Mouse (Mus musculus): Measurements from ENCODE around the gene Rhox4b. TPM values are rescaled to one million over a fixed set of nuclear protein-coding genes. Genes with fewer than 3 reads are reported as not detected.
"Not testable (repeated sequence)": the region's sequence is repeated elsewhere in the genome, so short reads cannot be mapped to it uniquely, and the experiment has no call there.

Gene Rhox4b
- not detected in 2 replicates for total RNA-seq (2014; rRNA removed; ENCODE audit: low replicate concordance)
- polyA plus RNA-seq (2015; fragmentation: Nextera tagmentation; extraction: Ambion mirVana): not detected in 2 replicates

DNA sequence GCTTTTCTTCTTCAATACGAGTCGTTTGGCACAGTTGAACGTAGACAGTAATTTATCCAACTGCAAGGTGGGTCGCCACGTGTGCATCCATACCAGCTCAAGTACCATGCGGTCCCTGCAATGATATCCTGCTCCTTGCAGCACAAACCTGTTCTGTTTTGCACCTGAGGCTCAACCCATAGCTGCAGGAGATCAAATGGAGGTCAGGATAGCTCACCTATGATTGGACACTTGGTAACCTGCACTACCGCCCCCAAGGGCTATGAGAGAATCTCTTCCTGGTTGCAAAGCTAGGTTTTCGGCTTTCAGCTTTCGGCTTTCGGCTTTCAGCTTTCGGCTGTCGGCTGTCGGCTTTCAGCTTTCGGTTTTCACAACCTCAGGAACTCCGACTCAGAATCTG lies at the start of gene Rhox4b:
TSS of gene Rhox4b (plus strand) at position 301 of the 400 bp plus-strand sequence.
- not testable (repeated sequence) for H3K9ac ChIP-seq (replicated peaks; ENCODE audit: low read depth, low read length); H3K4me1 ChIP-seq (ENCODE audit: control insufficient read depth, insufficient read depth); H3K9me3 ChIP-seq (replicated peaks; ENCODE audit: control insufficient read depth, low read length); H3K4me2 ChIP-seq (ENCODE audit: low read depth, low read length); ATAC-seq (ENCODE audit: insufficient read depth, low read depth); H3K27ac ChIP-seq (ENCODE audit: low read depth); DNase-seq (ENCODE audit: low spot score); H3K36me3 ChIP-seq (replicated peaks; ENCODE audit: control insufficient read depth, insufficient read depth, low read length); H3K4me3 ChIP-seq (ENCODE audit: low read depth, low read length); H3K27me3 ChIP-seq (ENCODE audit: control insufficient read depth, insufficient read depth, low read length)
- WGBS: 85% methylated on average over 14 of the region's 15 CpGs

DNA sequence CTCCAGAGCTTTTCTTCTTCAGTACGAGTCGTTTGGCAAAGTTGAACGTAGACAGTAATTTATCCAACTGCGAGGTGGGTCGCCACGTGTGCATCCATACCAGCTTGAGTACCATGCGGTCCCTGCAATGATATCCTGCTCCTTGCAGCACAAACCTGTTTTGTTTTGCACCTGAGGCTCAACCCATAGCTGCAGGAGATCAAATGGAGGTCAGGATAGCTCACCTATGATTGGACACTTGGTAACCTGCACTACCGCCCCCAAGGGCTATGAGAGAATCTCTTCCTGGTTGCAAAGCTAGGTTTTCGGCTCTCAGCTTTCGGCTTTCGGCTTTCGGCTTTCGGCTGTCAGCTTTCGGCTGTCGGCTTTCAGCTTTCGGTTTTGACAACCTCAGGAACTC lies 41.7 kb upstream of the Rhox4b start, which contains the start of gene Rhox4a2:
TSS of gene Rhox4a2 (plus strand) at position 301 of the 400 bp plus-strand sequence.
- H3K4me2 ChIP-seq (ENCODE audit: low read depth, low read length); H3K27me3 ChIP-seq (ENCODE audit: control insufficient read depth, insufficient read depth, low read length); H3K4me1 ChIP-seq (ENCODE audit: control insufficient read depth, insufficient read depth); H3K36me3 ChIP-seq (replicated peaks; ENCODE audit: control insufficient read depth, insufficient read depth, low read length); ATAC-seq (ENCODE audit: insufficient read depth, low read depth); H3K9me3 ChIP-seq (replicated peaks; ENCODE audit: control insufficient read depth, low read length); H3K27ac ChIP-seq (ENCODE audit: low read depth); DNase-seq (ENCODE audit: low spot score); H3K9ac ChIP-seq (replicated peaks; ENCODE audit: low read depth, low read length); H3K4me3 ChIP-seq (ENCODE audit: low read depth, low read length): not testable (repeated sequence)
- 91% methylated on average over 8 of the region's 16 CpGs for WGBS

DNA sequence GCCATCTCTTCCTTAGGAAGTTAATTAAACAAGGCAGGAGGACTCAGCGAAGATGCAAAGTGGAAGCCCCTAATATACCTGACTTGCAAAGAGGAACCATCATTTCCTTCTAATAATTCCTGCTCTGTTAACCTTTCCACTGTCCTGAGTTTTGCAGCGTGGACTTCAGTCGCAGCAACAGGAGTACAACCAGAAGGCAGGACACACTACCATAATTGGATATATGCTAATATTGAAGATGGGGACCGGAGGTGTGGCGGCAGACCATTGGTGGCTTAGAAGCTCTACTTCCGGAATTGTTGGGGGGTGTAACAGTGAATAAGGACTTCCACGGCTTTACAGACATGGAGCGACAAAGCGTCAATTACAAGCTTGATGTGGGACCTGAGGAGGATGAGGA lies 20.5 kb upstream of the Rhox4b start, which contains the start of gene Rhox2b:
TSS of gene Rhox2b (plus strand) at position 301 of the 400 bp plus-strand sequence.
- not testable (repeated sequence) for ATAC-seq (ENCODE audit: insufficient read depth, low read depth); H3K4me2 ChIP-seq (ENCODE audit: low read depth, low read length); H3K9ac ChIP-seq (replicated peaks; ENCODE audit: low read depth, low read length); H3K4me3 ChIP-seq (ENCODE audit: low read depth, low read length); H3K36me3 ChIP-seq (replicated peaks; ENCODE audit: control insufficient read depth, insufficient read depth, low read length); H3K27me3 ChIP-seq (ENCODE audit: control insufficient read depth, insufficient read depth, low read length); H3K27ac ChIP-seq (ENCODE audit: low read depth); DNase-seq (ENCODE audit: low spot score); H3K4me1 ChIP-seq (ENCODE audit: control insufficient read depth, insufficient read depth); H3K9me3 ChIP-seq (replicated peaks; ENCODE audit: control insufficient read depth, low read length)
- no CpG with 5 or more reads among the region's 9 CpGs for WGBS

DNA sequence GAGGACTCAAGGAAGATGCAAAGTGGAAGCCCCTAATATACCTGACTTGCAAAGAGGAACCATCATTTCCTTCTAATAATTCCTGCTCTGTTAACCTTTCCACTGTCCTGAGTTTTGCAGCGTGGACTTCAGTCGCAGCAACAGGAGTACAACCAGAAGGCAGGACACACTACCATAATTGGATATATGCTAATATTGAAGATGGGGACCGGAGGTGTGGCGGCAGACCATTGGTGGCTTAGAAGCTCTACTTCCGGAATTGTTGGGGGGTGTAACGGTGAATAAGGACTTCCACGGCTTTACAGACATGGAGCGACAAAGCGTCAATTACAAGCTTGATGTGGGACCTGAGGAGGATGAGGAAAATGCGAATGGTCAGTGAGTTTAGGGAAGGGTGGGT lies 21.1 kb downstream of the Rhox4b start, which contains the start of gene Rhox2c:
TSS of gene Rhox2c (plus strand) at position 301 of the 400 bp plus-strand sequence.
- ATAC-seq (ENCODE audit: insufficient read depth, low read depth); H3K4me3 ChIP-seq (ENCODE audit: low read depth, low read length); H3K4me2 ChIP-seq (ENCODE audit: low read depth, low read length); H3K9ac ChIP-seq (replicated peaks; ENCODE audit: low read depth, low read length); H3K36me3 ChIP-seq (replicated peaks; ENCODE audit: control insufficient read depth, insufficient read depth, low read length); H3K27me3 ChIP-seq (ENCODE audit: control insufficient read depth, insufficient read depth, low read length); H3K9me3 ChIP-seq (replicated peaks; ENCODE audit: control insufficient read depth, low read length); H3K4me1 ChIP-seq (ENCODE audit: control insufficient read depth, insufficient read depth); H3K27ac ChIP-seq (ENCODE audit: low read depth); DNase-seq (ENCODE audit: low spot score): not testable (repeated sequence)
- 95% methylated on average over 6 of the region's 10 CpGs for WGBS

DNA sequence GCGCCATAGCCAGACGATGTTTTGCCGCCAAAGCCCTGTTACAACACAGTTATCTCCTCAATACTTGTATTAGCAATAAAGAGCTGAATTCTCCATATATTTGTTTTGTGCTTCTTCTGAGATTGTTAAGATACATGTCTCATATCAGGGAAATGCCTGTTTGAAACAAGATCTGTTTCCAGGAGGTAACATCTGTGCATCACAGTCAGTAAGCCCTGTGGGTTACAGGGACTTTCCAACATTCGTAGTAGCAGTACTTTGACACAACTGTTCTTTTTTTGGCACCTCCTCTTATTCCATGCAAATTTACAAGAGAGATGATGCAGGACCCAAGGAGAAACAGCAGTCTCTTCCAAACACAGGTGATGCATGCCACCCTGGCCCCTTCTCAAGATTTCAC lies 26.0 kb downstream of the Rhox4b start, which contains the start of gene Rhox3c:
TSS of gene Rhox3c (plus strand) at position 301 of the 400 bp plus-strand sequence.
- not testable (repeated sequence) for ATAC-seq (ENCODE audit: insufficient read depth, low read depth); DNase-seq (ENCODE audit: low spot score); H3K4me3 ChIP-seq (ENCODE audit: low read depth, low read length); H3K4me2 ChIP-seq (ENCODE audit: low read depth, low read length); H3K4me1 ChIP-seq (ENCODE audit: control insufficient read depth, insufficient read depth); H3K27ac ChIP-seq (ENCODE audit: low read depth); H3K9ac ChIP-seq (replicated peaks; ENCODE audit: low read depth, low read length); H3K27me3 ChIP-seq (ENCODE audit: control insufficient read depth, insufficient read depth, low read length); H3K9me3 ChIP-seq (replicated peaks; ENCODE audit: control insufficient read depth, low read length); H3K36me3 ChIP-seq (replicated peaks; ENCODE audit: control insufficient read depth, insufficient read depth, low read length)
- 79% methylated on average over 3 of the region's 4 CpGs for whole genome bisulfite sequencing

DNA sequence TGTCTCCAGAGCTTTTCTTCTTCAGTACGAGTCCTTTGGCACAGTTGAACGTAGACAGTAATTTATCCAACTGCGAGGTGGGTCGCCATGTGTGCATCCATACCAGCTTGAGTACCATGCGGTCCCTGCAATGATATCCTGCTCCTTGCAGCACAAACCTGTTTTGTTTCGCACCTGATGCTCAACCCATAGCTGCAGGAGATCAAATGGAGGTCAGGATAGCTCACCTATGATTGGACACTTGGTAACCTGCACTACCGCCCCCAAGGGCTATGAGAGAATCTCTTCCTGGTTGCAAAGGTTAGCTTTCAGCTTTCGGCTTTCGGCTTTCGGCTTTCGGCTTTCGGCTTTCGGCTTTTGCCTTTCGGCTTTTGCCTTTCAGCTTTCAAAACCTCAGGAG lies 47.7 kb downstream of the Rhox4b start, which contains the start of gene Rhox4c:
TSS of gene Rhox4c (plus strand) at position 301 of the 400 bp plus-strand sequence.
- ATAC-seq (ENCODE audit: insufficient read depth, low read depth); H3K27me3 ChIP-seq (ENCODE audit: control insufficient read depth, insufficient read depth, low read length); H3K4me3 ChIP-seq (ENCODE audit: low read depth, low read length); H3K4me1 ChIP-seq (ENCODE audit: control insufficient read depth, insufficient read depth); H3K36me3 ChIP-seq (replicated peaks; ENCODE audit: control insufficient read depth, insufficient read depth, low read length); H3K4me2 ChIP-seq (ENCODE audit: low read depth, low read length); H3K9me3 ChIP-seq (replicated peaks; ENCODE audit: control insufficient read depth, low read length); DNase-seq (ENCODE audit: low spot score); H3K9ac ChIP-seq (replicated peaks; ENCODE audit: low read depth, low read length); H3K27ac ChIP-seq (ENCODE audit: low read depth): not testable (repeated sequence)
- WGBS: 90% methylated on average over 14 of the region's 14 CpGs

Other genes starting within 250 kb of the Rhox4b start
- 337 and 420 TPM in 2 replicates for gene Ndufa1, start 241.3 kb upstream of the Rhox4b start, total RNA-seq (2014; rRNA removed; ENCODE audit: low replicate concordance)
- 1,804 and 1,915 TPM in 2 replicates for gene Ndufa1, start 241.3 kb upstream of the Rhox4b start, polyA plus RNA-seq (2015; fragmentation: Nextera tagmentation; extraction: Ambion mirVana)
- not detected in 2 replicates for gene Rnf113a1, start 241.2 kb upstream of the Rhox4b start, total RNA-seq (2014; rRNA removed; ENCODE audit: low replicate concordance)
- gene Rnf113a1, start 241.2 kb upstream of the Rhox4b start, polyA plus RNA-seq (2015; fragmentation: Nextera tagmentation; extraction: Ambion mirVana): 5.5 and 5.6 TPM in 2 replicates
- gene Gm9, start 221.5 kb upstream of the Rhox4b start, total RNA-seq (2014; rRNA removed; ENCODE audit: low replicate concordance): not detected in 2 replicates
- gene Gm9, start 221.5 kb upstream of the Rhox4b start, polyA plus RNA-seq (2015; fragmentation: Nextera tagmentation; extraction: Ambion mirVana): not detected in 2 replicates
- gene Rhox1, start 210.2 kb upstream of the Rhox4b start, total RNA-seq (2014; rRNA removed; ENCODE audit: low replicate concordance): not detected in 2 replicates
- not detected in 2 replicates for gene Rhox1, start 210.2 kb upstream of the Rhox4b start, polyA plus RNA-seq (2015; fragmentation: Nextera tagmentation; extraction: Ambion mirVana)
- gene Rhox2a, start 187.5 kb upstream of the Rhox4b start, total RNA-seq (2014; rRNA removed; ENCODE audit: low replicate concordance): not detected in 2 replicates
- not detected in 2 replicates for gene Rhox2a, start 187.5 kb upstream of the Rhox4b start, polyA plus RNA-seq (2015; fragmentation: Nextera tagmentation; extraction: Ambion mirVana)
- gene Rhox3a, start 182.6 kb upstream of the Rhox4b start, total RNA-seq (2014; rRNA removed; ENCODE audit: low replicate concordance): not detected in 2 replicates
- not detected in 2 replicates for gene Rhox3a, start 182.6 kb upstream of the Rhox4b start, polyA plus RNA-seq (2015; fragmentation: Nextera tagmentation; extraction: Ambion mirVana)
- not detected in 2 replicates for gene Rhox4a, start 167.2 kb upstream of the Rhox4b start, total RNA-seq (2014; rRNA removed; ENCODE audit: low replicate concordance)
- gene Rhox4a, start 167.2 kb upstream of the Rhox4b start, polyA plus RNA-seq (2015; fragmentation: Nextera tagmentation; extraction: Ambion mirVana): not detected in 2 replicates
- not detected in 2 replicates for gene Rhox3a2, start 52.5 kb upstream of the Rhox4b start, total RNA-seq (2014; rRNA removed; ENCODE audit: low replicate concordance)
- gene Rhox3a2, start 52.5 kb upstream of the Rhox4b start, polyA plus RNA-seq (2015; fragmentation: Nextera tagmentation; extraction: Ambion mirVana): not detected in 2 replicates
- gene Rhox4a2, start 41.6 kb upstream of the Rhox4b start, total RNA-seq (2014; rRNA removed; ENCODE audit: low replicate concordance): not detected in 2 replicates
- gene Rhox4a2, start 41.6 kb upstream of the Rhox4b start, polyA plus RNA-seq (2015; fragmentation: Nextera tagmentation; extraction: Ambion mirVana): 0.22 TPM in 2 replicates
- gene Rhox2b, start 20.4 kb upstream of the Rhox4b start, total RNA-seq (2014; rRNA removed; ENCODE audit: low replicate concordance): not detected in 2 replicates
- gene Rhox2b, start 20.4 kb upstream of the Rhox4b start, polyA plus RNA-seq (2015; fragmentation: Nextera tagmentation; extraction: Ambion mirVana): not detected in 2 replicates
- gene Rhox2c, start 21.2 kb downstream of the Rhox4b start, total RNA-seq (2014; rRNA removed; ENCODE audit: low replicate concordance): not detected in 2 replicates
- gene Rhox2c, start 21.2 kb downstream of the Rhox4b start, polyA plus RNA-seq (2015; fragmentation: Nextera tagmentation; extraction: Ambion mirVana): not detected in 2 replicates
- gene Rhox3c, start 26.1 kb downstream of the Rhox4b start, total RNA-seq (2014; rRNA removed; ENCODE audit: low replicate concordance): not detected in 2 replicates
- gene Rhox3c, start 26.1 kb downstream of the Rhox4b start, polyA plus RNA-seq (2015; fragmentation: Nextera tagmentation; extraction: Ambion mirVana): 0.11 TPM in 1 of 2 replicates, not detected in the other
- not detected in 2 replicates for gene Rhox4c, start 47.8 kb downstream of the Rhox4b start, total RNA-seq (2014; rRNA removed; ENCODE audit: low replicate concordance)
- not detected in 2 replicates for gene Rhox4c, start 47.8 kb downstream of the Rhox4b start, polyA plus RNA-seq (2015; fragmentation: Nextera tagmentation; extraction: Ambion mirVana)
- gene Rhox2d, start 60.9 kb downstream of the Rhox4b start, total RNA-seq (2014; rRNA removed; ENCODE audit: low replicate concordance): not detected in 2 replicates
- not detected in 2 replicates for gene Rhox2d, start 60.9 kb downstream of the Rhox4b start, polyA plus RNA-seq (2015; fragmentation: Nextera tagmentation; extraction: Ambion mirVana)
- not detected in 2 replicates for gene Rhox4d, start 81.9 kb downstream of the Rhox4b start, total RNA-seq (2014; rRNA removed; ENCODE audit: low replicate concordance)
- not detected in 2 replicates for gene Rhox4d, start 81.9 kb downstream of the Rhox4b start, polyA plus RNA-seq (2015; fragmentation: Nextera tagmentation; extraction: Ambion mirVana)
- gene Rhox2e, start 98.0 kb downstream of the Rhox4b start, total RNA-seq (2014; rRNA removed; ENCODE audit: low replicate concordance): not detected in 2 replicates
- gene Rhox2e, start 98.0 kb downstream of the Rhox4b start, polyA plus RNA-seq (2015; fragmentation: Nextera tagmentation; extraction: Ambion mirVana): not detected in 2 replicates
- gene Rhox3e, start 109.5 kb downstream of the Rhox4b start, total RNA-seq (2014; rRNA removed; ENCODE audit: low replicate concordance): not detected in 2 replicates
- gene Rhox3e, start 109.5 kb downstream of the Rhox4b start, polyA plus RNA-seq (2015; fragmentation: Nextera tagmentation; extraction: Ambion mirVana): not detected in 2 replicates
- gene Rhox4e, start 124.9 kb downstream of the Rhox4b start, total RNA-seq (2014; rRNA removed; ENCODE audit: low replicate concordance): not detected in 2 replicates
- not detected in 2 replicates for gene Rhox4e, start 124.9 kb downstream of the Rhox4b start, polyA plus RNA-seq (2015; fragmentation: Nextera tagmentation; extraction: Ambion mirVana)
- not detected in 2 replicates for gene Rhox2f, start 138.9 kb downstream of the Rhox4b start, total RNA-seq (2014; rRNA removed; ENCODE audit: low replicate concordance)
- gene Rhox2f, start 138.9 kb downstream of the Rhox4b start, polyA plus RNA-seq (2015; fragmentation: Nextera tagmentation; extraction: Ambion mirVana): not detected in 2 replicates
- gene Rhox3f, start 148.5 kb downstream of the Rhox4b start, total RNA-seq (2014; rRNA removed; ENCODE audit: low replicate concordance): not detected in 2 replicates
- gene Rhox3f, start 148.5 kb downstream of the Rhox4b start, polyA plus RNA-seq (2015; fragmentation: Nextera tagmentation; extraction: Ambion mirVana): not detected in 2 replicates
- gene Rhox4f, start 175.2 kb downstream of the Rhox4b start, total RNA-seq (2014; rRNA removed; ENCODE audit: low replicate concordance): not detected in 2 replicates
- gene Rhox4f, start 175.2 kb downstream of the Rhox4b start, polyA plus RNA-seq (2015; fragmentation: Nextera tagmentation; extraction: Ambion mirVana): not detected in 2 replicates
- gene Rhox3g, start 196.1 kb downstream of the Rhox4b start, total RNA-seq (2014; rRNA removed; ENCODE audit: low replicate concordance): not detected in 2 replicates
- not detected in 2 replicates for gene Rhox3g, start 196.1 kb downstream of the Rhox4b start, polyA plus RNA-seq (2015; fragmentation: Nextera tagmentation; extraction: Ambion mirVana)
- not detected in 2 replicates for gene Rhox2g, start 211.0 kb downstream of the Rhox4b start, total RNA-seq (2014; rRNA removed; ENCODE audit: low replicate concordance)
- not detected in 2 replicates for gene Rhox2g, start 211.0 kb downstream of the Rhox4b start, polyA plus RNA-seq (2015; fragmentation: Nextera tagmentation; extraction: Ambion mirVana)
- not detected in 2 replicates for gene Rhox4g, start 218.8 kb downstream of the Rhox4b start, total RNA-seq (2014; rRNA removed; ENCODE audit: low replicate concordance)
- not detected in 2 replicates for gene Rhox4g, start 218.8 kb downstream of the Rhox4b start, polyA plus RNA-seq (2015; fragmentation: Nextera tagmentation; extraction: Ambion mirVana)
- gene Rhox3h, start 236.3 kb downstream of the Rhox4b start, total RNA-seq (2014; rRNA removed; ENCODE audit: low replicate concordance): not detected in 2 replicates
- gene Rhox3h, start 236.3 kb downstream of the Rhox4b start, polyA plus RNA-seq (2015; fragmentation: Nextera tagmentation; extraction: Ambion mirVana): not detected in 2 replicates
- gene Rhox2h, start 240.8 kb downstream of the Rhox4b start, total RNA-seq (2014; rRNA removed; ENCODE audit: low replicate concordance): not detected in 2 replicates
- not detected in 2 replicates for gene Rhox2h, start 240.8 kb downstream of the Rhox4b start, polyA plus RNA-seq (2015; fragmentation: Nextera tagmentation; extraction: Ambion mirVana)

Data from heart, postnatal 0 days (tissue).